Mouse (Mus musculus): Measurements from ENCODE around the gene Pafah2.
A peak's percentile ranks its signal among the peaks of the same experiment; 100 is the strongest.

The Pafah2 gene

GRCm38 (mm10) chr4:134423949-134424348 lies 27.8 kb downstream of the Pafah2 start:
- DNase-seq (ENCODE audit: extremely low spot score) = no peak

DNA sequence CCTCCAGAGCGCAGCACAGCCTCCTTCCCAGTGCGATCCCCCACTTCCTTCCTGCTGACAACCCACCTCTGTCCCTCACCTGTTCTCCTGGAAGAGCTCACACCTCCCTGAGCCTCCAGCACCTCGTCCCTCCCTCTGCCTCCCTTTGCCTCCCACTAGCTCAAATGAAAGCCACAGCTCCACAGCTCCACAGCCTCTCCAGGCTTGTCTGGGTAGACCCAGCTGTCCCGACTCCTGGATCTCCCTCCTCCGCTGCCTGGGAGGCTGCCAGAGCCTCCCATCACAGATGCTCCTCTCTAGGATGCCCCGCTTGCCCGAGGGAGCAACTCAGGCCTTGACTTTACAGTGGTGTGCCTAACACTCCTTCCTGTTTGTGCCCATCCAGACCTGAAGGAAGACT lies 29.0 kb downstream of the Pafah2 start:
- DNase-seq (ENCODE audit: extremely low spot score) = no peak

GRCm38 (mm10) chr4:134430381-134431004 lies 34.4 kb downstream of the Pafah2 start:
- peak; percentile 42 for DNase-seq (ENCODE audit: extremely low spot score)

- DNase-seq (ENCODE audit: extremely low spot score) = no peak
Measured at GRCm38 (mm10) chr4:134432686-134433360, 36.7 kb downstream of the Pafah2 start.

DNA sequence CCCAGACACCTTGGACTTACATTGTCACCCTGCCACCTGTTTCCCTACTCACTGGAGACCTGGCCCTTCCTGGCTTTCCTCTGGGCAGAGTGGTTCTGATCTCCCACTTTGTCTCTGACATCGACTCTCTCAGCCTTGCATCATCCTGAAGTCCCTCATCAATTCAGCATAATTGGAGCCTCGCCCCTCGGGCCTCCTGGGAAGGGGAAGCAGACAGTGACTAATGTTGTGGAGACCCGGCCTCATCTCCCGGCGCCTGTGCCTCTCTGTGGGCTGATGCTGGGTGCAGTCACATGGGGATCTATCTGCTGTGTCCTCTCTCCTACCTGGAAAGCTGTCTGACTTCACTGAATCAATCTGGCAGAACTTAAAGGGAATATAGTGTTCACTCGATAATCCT lies 40.1 kb downstream of the Pafah2 start:
- DNase-seq (ENCODE audit: extremely low spot score) = no peak

- DNase-seq (ENCODE audit: extremely low spot score) = no peak
Measured at GRCm38 (mm10) chr4:134436659-134437058, 40.5 kb downstream of the Pafah2 start.

- DNase-seq (ENCODE audit: extremely low spot score) = no peak
Measured at GRCm38 (mm10) chr4:134439119-134439518, 43.0 kb downstream of the Pafah2 start.

DNA sequence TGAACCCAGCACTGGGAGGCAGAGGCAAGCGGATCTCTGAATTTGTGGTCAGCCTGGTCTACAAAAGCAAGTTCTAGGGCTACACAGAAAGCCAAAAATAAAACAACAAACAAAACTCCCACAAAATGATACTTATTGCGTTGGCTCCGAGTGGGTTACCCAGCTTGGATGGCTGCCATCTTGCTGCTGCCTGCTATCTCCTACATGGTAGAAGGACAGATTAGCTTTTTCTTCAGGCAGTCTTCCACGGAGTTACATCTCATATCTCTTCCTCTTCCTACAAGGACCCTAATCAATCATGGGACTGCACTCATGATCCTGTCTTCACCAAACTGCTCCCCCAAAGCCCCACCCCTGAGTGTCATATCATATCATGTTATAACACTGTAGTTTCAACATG lies 43.8 kb downstream of the Pafah2 start:
- no peak for DNase-seq (ENCODE audit: extremely low spot score)

GRCm38 (mm10) chr4:134442216-134442615 lies 46.1 kb downstream of the Pafah2 start:
- no peak for DNase-seq (ENCODE audit: extremely low spot score)

- DNase-seq (ENCODE audit: extremely low spot score) = no peak
Measured at GRCm38 (mm10) chr4:134443589-134443988, 47.5 kb downstream of the Pafah2 start.

- no peak for DNase-seq (ENCODE audit: extremely low spot score)
Measured at GRCm38 (mm10) chr4:134444949-134445348, 48.8 kb downstream of the Pafah2 start.

GRCm38 (mm10) chr4:134445489-134445888 lies 49.4 kb downstream of the Pafah2 start:
- no peak for DNase-seq (ENCODE audit: extremely low spot score)

- DNase-seq (ENCODE audit: extremely low spot score) = no peak
Measured at GRCm38 (mm10) chr4:134447966-134448365, 51.8 kb downstream of the Pafah2 start.

DNA sequence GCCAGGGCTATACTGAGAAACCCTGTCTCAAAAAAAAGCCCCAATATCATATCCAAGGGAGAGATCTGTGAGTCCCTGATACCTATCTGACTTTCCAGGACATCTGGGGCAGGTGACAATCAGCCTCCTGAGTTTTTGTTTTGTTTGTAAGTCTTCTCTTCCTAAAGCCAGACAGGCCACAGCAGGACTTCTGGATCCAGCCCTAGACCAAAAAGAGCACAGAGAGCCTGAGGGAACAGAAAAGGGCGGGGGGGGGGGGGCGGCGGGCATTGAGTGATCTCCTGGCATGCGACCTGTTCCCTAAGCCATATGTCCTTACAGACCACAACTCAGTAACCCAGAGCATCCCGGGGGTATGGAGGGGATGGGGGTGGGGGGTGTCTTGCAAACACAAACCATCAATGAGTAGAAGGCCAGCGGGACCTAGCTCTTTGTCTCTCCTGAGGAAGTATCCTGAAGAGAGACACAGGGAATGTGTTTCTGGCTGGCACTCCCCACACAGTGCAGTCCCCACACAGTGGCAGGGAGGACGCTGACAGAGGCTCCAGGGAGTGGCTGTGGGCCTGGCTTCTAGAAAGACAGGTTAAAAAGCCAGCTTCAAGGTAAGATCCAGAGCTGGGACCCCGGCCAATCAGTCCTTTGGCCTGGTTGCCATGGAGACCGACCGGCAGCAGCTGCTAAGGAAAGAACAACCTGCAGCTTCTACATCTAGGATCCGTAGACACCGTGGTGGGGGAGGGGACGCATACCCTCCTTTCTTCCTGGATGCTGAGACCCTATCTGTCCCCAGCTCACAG lies 53.7 kb downstream of the Pafah2 start:
- DNase-seq (ENCODE audit: extremely low spot score) = no peak

DNA sequence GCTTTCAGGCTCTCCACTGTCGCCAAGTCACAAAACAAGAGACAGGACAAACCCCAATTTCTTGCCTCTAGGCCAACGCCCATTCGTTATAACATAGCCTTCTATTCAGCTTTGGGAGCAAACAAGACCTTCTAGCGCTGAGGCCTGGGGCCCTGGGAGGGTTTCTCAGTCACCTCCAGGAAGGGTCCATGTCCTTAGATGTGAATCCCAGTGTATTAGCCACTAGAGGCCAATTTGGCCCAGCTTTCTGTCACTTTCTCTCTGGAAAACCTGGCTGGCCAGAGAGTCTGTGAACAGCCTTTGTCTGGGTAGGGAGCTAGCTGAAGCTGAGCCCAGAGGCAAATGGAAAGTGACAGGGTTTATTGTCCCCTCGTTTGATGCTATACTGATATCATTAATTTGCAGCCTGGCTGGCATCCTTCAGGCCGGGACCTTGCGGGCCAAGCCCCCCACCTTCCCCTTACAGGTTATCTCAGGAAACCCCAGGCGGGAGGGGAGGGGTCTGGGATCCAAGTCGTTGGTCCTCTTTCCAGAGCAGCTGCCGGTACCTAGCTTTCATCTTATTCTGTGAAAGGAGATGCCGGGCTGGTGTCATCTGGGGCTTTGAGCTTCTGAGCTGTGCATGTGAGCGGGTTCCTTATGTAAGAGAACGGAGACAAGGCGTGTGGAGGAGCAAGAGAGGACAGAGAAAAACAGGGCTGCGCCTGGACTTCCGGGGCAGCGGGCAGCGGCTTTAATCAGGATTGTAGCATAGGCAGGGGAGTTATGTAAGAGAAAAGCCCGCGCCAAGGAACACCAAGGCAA lies 54.5 kb downstream of the Pafah2 start:
- DNase-seq (ENCODE audit: extremely low spot score) = no peak

- DNase-seq (ENCODE audit: extremely low spot score) = no peak
Measured at GRCm38 (mm10) chr4:134451484-134451883, 55.4 kb downstream of the Pafah2 start.

DNA sequence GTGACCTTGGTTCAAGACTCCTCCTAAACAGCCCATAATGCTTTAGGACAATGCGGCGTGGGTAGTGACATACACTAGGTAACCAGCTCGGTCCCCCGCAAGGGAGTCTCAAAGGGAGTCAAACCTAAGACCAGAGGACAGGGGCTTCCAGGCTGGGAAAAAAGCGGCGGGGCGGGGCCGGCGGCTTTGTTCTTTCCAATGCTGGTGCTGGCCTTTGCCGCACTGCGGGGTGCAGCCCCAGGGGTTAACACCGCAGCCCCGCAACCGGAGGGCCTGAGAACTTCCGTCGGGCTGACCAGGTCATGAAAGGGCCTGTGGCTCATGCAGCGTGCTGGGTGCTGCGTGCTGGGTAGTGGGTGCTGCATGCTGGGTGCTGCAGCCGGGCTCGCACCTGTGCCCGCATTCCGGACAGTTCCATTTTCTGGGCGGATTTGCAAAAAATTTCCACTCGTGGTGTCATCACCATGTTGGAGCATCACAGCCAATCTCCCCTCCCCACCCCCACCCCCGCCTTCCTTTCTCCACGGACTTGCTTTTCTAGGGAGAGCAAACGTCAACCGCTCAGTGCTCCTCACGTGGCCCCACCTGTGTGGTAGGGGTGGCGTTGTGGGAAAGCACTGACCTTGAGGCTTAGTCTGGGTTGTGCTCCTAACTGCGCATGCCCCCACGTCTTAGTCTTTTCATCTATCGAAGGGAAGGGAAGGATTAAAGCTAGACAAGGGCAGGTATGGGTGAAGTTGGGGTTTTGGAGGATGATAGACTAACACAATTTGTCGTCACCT lies 57.7 kb downstream of the Pafah2 start:
- no peak for DNase-seq (ENCODE audit: extremely low spot score)

DNA sequence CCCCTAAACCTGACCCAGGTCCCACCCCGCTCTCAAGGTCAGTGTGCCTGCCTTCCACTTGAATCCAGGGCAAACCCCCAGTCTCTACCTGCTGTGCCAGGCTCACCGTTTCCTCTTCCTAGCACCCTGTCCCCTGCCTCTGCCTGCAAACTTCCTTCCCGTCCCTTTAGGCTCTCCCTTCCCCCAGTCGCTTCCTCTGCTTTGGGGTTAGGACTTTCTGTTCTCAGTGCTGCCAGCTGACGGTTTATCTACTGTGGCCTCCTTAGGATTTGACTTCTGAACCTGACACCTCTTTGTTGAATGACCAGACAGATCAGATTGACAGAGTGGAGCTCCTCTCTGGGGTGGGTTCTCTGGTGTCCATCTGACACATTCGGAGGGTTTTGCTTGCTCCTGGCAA lies 59.2 kb downstream of the Pafah2 start:
- no peak for DNase-seq (ENCODE audit: extremely low spot score)

GRCm38 (mm10) chr4:134457130-134457825 lies 61.2 kb downstream of the Pafah2 start:
- no peak for DNase-seq (ENCODE audit: extremely low spot score)

- DNase-seq (ENCODE audit: extremely low spot score) = no peak
Measured at GRCm38 (mm10) chr4:134458856-134459255, 62.7 kb downstream of the Pafah2 start.

GRCm38 (mm10) chr4:134460277-134460676 lies 64.2 kb downstream of the Pafah2 start:
- DNase-seq (ENCODE audit: extremely low spot score) = no peak
